Mouse (Mus musculus) liver (tissue): ENCODE data around the gene Trim69.

ENCODE experiments used
- DNase-seq: peaks from one replicate; pipeline ENCODE4 v3.0.0-alpha.2; 2020; ENCODE audit warnings: mixed read lengths

The Trim69 gene

GRCm38 (mm10) chr2:122217075-122217474 lies 56.6 kb downstream of the Trim69 start:
- peak; percentile 21 for DNase-seq

GRCm38 (mm10) chr2:122218234-122218633 lies 57.7 kb downstream of the Trim69 start:
- no peak for DNase-seq

- DNase-seq, result no peak
Observed at GRCm38 (mm10) chr2:122221378-122221777, 60.9 kb downstream of the Trim69 start.

DNA sequence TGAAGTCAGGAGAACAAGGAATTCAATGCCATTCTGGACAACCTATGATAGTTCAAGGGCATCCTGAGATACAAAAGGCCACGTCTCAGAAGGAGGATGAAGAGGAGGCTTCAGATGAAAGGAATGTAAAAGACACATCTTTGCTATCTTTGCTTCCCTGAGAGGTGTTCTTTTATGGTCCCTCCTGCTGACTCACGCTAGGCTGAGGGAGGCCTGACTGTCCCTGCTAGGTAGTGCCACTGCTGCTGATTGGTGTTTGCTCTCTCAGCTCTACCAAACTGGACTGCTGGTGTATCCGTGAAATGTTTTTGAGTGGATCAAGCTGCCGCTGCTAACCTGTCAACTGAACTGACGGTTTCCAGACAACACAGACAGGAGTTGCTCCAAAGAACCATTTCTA lies 61.3 kb downstream of the Trim69 start:
- DNase-seq, result peak; percentile 46

- no peak for DNase-seq
Observed at GRCm38 (mm10) chr2:122222272-122222671, 61.8 kb downstream of the Trim69 start.

GRCm38 (mm10) chr2:122223654-122224053 lies 63.2 kb downstream of the Trim69 start:
- DNase-seq, result no peak
